7 mouse cellular contexts compared by ENCODE assay signal in the genomic region with DNA sequence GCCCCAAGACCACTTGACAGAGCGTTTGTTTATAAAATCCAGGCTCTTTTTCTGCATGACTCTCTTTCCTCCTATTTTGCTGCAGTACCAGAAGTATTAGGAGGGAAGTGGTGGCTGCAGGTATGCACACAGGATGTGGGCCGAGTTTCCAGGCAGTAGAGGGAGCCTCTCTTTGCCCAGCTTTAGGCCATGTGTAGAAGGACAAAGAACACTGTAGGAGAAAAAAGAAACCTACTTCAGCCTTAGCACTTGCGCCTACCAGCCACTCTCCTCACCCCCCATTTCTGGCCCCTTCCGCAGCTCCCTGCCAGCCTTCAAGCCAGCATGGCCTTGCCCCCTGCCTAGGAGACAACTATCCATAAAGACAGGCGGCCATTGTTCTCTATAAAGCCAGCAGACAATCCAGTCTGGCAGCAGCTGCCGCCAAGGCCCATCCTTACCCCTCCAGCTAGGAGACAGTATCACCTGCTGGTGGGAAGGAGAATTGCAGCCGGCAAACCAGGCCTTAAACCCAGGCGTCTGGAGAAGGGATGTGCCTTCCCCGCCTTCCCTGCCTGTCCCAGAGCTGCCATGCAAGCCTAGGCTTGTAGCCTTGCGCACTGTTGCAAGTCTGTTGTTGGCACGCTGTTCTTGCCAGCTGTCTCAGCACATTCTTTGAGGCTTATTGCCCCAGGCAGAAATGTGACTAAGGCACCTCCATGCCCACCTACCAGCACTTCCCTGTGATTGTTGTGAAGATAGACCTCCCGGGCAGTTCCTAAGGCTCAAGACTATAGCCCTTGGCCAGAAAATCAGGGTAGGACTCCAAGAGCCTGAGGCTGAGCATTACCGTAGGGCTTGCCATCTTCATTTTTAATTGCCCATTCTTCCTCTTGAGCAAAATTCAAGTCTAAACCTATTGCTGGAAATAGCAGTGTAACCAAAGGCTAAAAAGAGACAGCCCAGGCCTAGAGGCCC. TPM values are rescaled to one million over a fixed set of nuclear protein-coding genes. Genes with fewer than 3 reads are reported as not detected.
DNase-seq lines count a peak whose midpoint lies in the region; ATAC-seq and TF ChIP-seq lines count a peak whose summit lies in the region.

No protein-coding gene starts in this region.

- no peak overlapping the region for H3K9ac ChIP-seq in intestine, embryonic 14.5 days (ENCODE audit: low read length)
- H3K9ac ChIP-seq in midbrain, embryonic 12.5 days (replicated peaks), result peak overlapping the region; percentile 16; the same call in 1 of the 2 replicates

- 45% methylated on average over 13 of the region's 13 CpGs for WGBS in intestine, embryonic 14.5 days
- WGBS in midbrain, embryonic 12.5 days, result 33% methylated on average over 13 of the region's 13 CpGs
- WGBS in small intestine, adult 2 months, result 41% methylated on average over 13 of the region's 13 CpGs

- TF ChIP-seq POLR2A in cortical plate, adult 2 months (IDR thresholded peaks at IDR 0.05; ENCODE audit: extremely low read depth, insufficient read depth, low read length), result no peak
- no peak for TF ChIP-seq POLR2A in small intestine, adult 2 months (IDR thresholded peaks at IDR 0.05; ENCODE audit: low read depth, low read length)

- no peaks in the 10 kb centered on the region for H3K9me3 ChIP-seq in intestine, embryonic 14.5 days (ENCODE audit: control insufficient read depth, low read length)
- no peaks in the 10 kb centered on the region for H3K9me3 ChIP-seq in midbrain, embryonic 12.5 days

- no peak overlapping the region for H3K4me3 ChIP-seq in cortical plate, adult 2 months (ENCODE audit: insufficient read depth, low read length)
- no peak overlapping the region for H3K4me3 ChIP-seq in intestine, embryonic 14.5 days (ENCODE audit: low read depth, low read length)
- no peak overlapping the region for H3K4me3 ChIP-seq in midbrain, embryonic 12.5 days
- no peak overlapping the region for H3K4me3 ChIP-seq in small intestine, adult 2 months (ENCODE audit: low read depth, low read length)

- TF ChIP-seq CTCF in cortical plate, adult 2 months (IDR thresholded peaks at IDR 0.05; ENCODE audit: extremely low read depth, insufficient read depth, low read length), result peak; percentile 86
- peak; percentile 91 for TF ChIP-seq CTCF in small intestine, adult 2 months (IDR thresholded peaks at IDR 0.05; ENCODE audit: extremely low read depth, insufficient read length, insufficient replicate concordance, low read depth, low read length)

- peak; percentile 80 for ATAC-seq in intestine, embryonic 14.5 days (replicated peaks; ENCODE audit: low FRiP score, low TSS enrichment, low read depth)
- ATAC-seq in midbrain, embryonic 12.5 days (ENCODE audit: low FRiP score, low read depth), result peak; percentile 99

- H3K27ac ChIP-seq in cortical plate, adult 2 months (ENCODE audit: insufficient read depth, low read length), result 0 out of 2 replicates have a peak overlapping the region, but pooled peaks have one; percentile 37
- peak overlapping the region; percentile 62 for H3K27ac ChIP-seq in intestine, embryonic 14.5 days (ENCODE audit: low read depth)
- peak overlapping the region; percentile 83 for H3K27ac ChIP-seq in midbrain, embryonic 12.5 days (replicated peaks)
- H3K27ac ChIP-seq in small intestine, adult 2 months (ENCODE audit: insufficient read depth, low read depth, low read length), result no peak overlapping the region

- peaks cover 80% of the 10 kb centered on the region for H3K36me3 ChIP-seq in intestine, embryonic 14.5 days (ENCODE audit: control insufficient read depth, insufficient read depth, low read length)
- H3K36me3 ChIP-seq in midbrain, embryonic 12.5 days, result peaks cover 77% of the 10 kb centered on the region
- H3K36me3 ChIP-seq in small intestine, adult 2 months (ENCODE audit: control insufficient read depth, insufficient read depth, low read length), result peaks cover 2% of the 10 kb centered on the region

- H3K27me3 ChIP-seq in intestine, embryonic 14.5 days (replicated peaks; ENCODE audit: control insufficient read depth, insufficient read depth, low read length), result no peaks in the 10 kb centered on the region
- no peaks in the 10 kb centered on the region for H3K27me3 ChIP-seq in midbrain, embryonic 12.5 days
- H3K27me3 ChIP-seq in small intestine, adult 2 months (ENCODE audit: control insufficient read depth, insufficient read depth, low read length), result no peaks in the 10 kb centered on the region

- H3K4me1 ChIP-seq in cortical plate, adult 2 months (ENCODE audit: control insufficient read depth, insufficient read depth, low read length), result no peaks in the 10 kb centered on the region
- H3K4me1 ChIP-seq in intestine, embryonic 14.5 days (replicated peaks; ENCODE audit: control insufficient read depth, insufficient read depth, low read length), result no peaks in the 10 kb centered on the region
- H3K4me1 ChIP-seq in midbrain, embryonic 12.5 days, result peaks cover 9% of the 10 kb centered on the region
- H3K4me1 ChIP-seq in small intestine, adult 2 months (ENCODE audit: control insufficient read depth, insufficient read depth, insufficient read length, low read length), result no peaks in the 10 kb centered on the region

- intact Hi-C loops in left cerebral cortex, postnatal 36 days (cut with DNase I), result loop anchor here (2.0 kb wide), 1 partner anchor 15 kb away; the partner anchor contains the start of gene Ppm1f

- peak; percentile 82 for DNase-seq in adipocyte (ENCODE audit: low spot score)
- peak; percentile 72 for DNase-seq in gastrocnemius, postnatal 25 days
- peak; percentile 82 for DNase-seq in intestine, embryonic 14.5 days (ENCODE audit: low spot score)
- peak; percentile 70 to 74 for DNase-seq in left cerebral cortex, postnatal 36 days (ENCODE audit: low spot score in 2 of 2)

- no peak overlapping the region for H3K4me2 ChIP-seq in intestine, embryonic 14.5 days (ENCODE audit: low read length)
- no peak overlapping the region for H3K4me2 ChIP-seq in midbrain, embryonic 12.5 days (replicated peaks)

RNA-seq across cellular contexts. Expression of gene Ppm1f, which starts 15.7 kb away (rescaled TPM):
- 41.7 and 43.9 TPM in 2 replicates for polyA plus RNA-seq in cortical plate, adult 2 months (2012; rRNA removed)
- 10 to 100 TPM; 10.8 to 10.9 TPM for total RNA-seq in gastrocnemius, postnatal 25 days (2021)
- polyA plus RNA-seq in intestine, embryonic 14.5 days (2014; fragmentation: Nextera tagmentation; extraction: Ambion mirVana), result 16.3 and 19.6 TPM in 2 replicates
- 10 to 100 TPM; 44.9 to 52.7 TPM for total RNA-seq in left cerebral cortex, postnatal 36 days (2021)
- polyA plus RNA-seq in midbrain, embryonic 12.5 days (2016; fragmentation: Nextera tagmentation; extraction: Ambion mirVana), result 33.3 and 33.9 TPM in 2 replicates
- 2.0 and 2.3 TPM in 2 replicates for polyA plus RNA-seq in small intestine, adult 2 months (2012; rRNA removed)

RNA-seq across cellular contexts. Expression of gene Vpreb1, which starts 41.3 kb away (rescaled TPM):
- polyA plus RNA-seq in cortical plate, adult 2 months (2012; rRNA removed), result 0.38 and 0.47 TPM in 2 replicates
- not detected for total RNA-seq in gastrocnemius, postnatal 25 days (2021)
- 1.9 and 2.1 TPM in 2 replicates for polyA plus RNA-seq in intestine, embryonic 14.5 days (2014; fragmentation: Nextera tagmentation; extraction: Ambion mirVana)
- under 1 TPM in 1 of 2 experiments, not detected in 1; 0.77 TPM for total RNA-seq in left cerebral cortex, postnatal 36 days (2021)
- polyA plus RNA-seq in midbrain, embryonic 12.5 days (2016; fragmentation: Nextera tagmentation; extraction: Ambion mirVana), result 0.79 and 1.6 TPM in 2 replicates
- 3.3 and 4.5 TPM in 2 replicates for polyA plus RNA-seq in small intestine, adult 2 months (2012; rRNA removed)

RNA-seq across cellular contexts. Expression of gene Top3b, which starts 41.4 kb away (rescaled TPM):
- 81.7 and 86.5 TPM in 2 replicates for polyA plus RNA-seq in cortical plate, adult 2 months (2012; rRNA removed)
- total RNA-seq in gastrocnemius, postnatal 25 days (2021), result 10 to 100 TPM; 14.8 to 21.5 TPM
- polyA plus RNA-seq in intestine, embryonic 14.5 days (2014; fragmentation: Nextera tagmentation; extraction: Ambion mirVana), result 64.0 and 64.3 TPM in 2 replicates
- total RNA-seq in left cerebral cortex, postnatal 36 days (2021), result 10 to 100 TPM; 53.3 to 76.9 TPM
- polyA plus RNA-seq in midbrain, embryonic 12.5 days (2016; fragmentation: Nextera tagmentation; extraction: Ambion mirVana), result 70.1 and 74.8 TPM in 2 replicates
- polyA plus RNA-seq in small intestine, adult 2 months (2012; rRNA removed), result 23.3 and 42.9 TPM in 2 replicates

RNA-seq across cellular contexts. Expression of gene Igll1, which starts 48.1 kb away (rescaled TPM):
- polyA plus RNA-seq in cortical plate, adult 2 months (2012; rRNA removed), result not detected in 2 replicates
- not detected for total RNA-seq in gastrocnemius, postnatal 25 days (2021)
- not detected in 2 replicates for polyA plus RNA-seq in intestine, embryonic 14.5 days (2014; fragmentation: Nextera tagmentation; extraction: Ambion mirVana)
- total RNA-seq in left cerebral cortex, postnatal 36 days (2021), result not detected
- not detected in 2 replicates for polyA plus RNA-seq in midbrain, embryonic 12.5 days (2016; fragmentation: Nextera tagmentation; extraction: Ambion mirVana)
- not detected in 2 replicates for polyA plus RNA-seq in small intestine, adult 2 months (2012; rRNA removed)
